11 mouse cellular contexts compared by ENCODE assay signal in genomic region chr7:143757696-143758095, GRCm38 (mm10). TPM values are rescaled to one million over a fixed set of nuclear protein-coding genes. Genes with fewer than 3 reads are reported as not detected.
DNase-seq lines count a peak whose midpoint lies in the region; ATAC-seq and TF ChIP-seq lines count a peak whose summit lies in the region.
"Had no signal": no experiment of that assay in that cellular context is flagged by ENCODE, and none has a peak within 500 bp of the region (broad histone marks: within the 10 kb centered on the region; RNA-seq: fewer than 3 reads in every experiment).

No protein-coding gene starts in this region.

- WGBS in forebrain, embryonic 10.5 days = 75% methylated on average over 3 of the region's 3 CpGs
- WGBS in forebrain, embryonic 15.5 days = 76% methylated on average over 3 of the region's 3 CpGs
- 49% methylated on average over 3 of the region's 3 CpGs for WGBS in kidney, adult 2 months
- 76% methylated on average over 3 of the region's 3 CpGs for WGBS in hindbrain, embryonic 15.5 days

- H3K9me3 ChIP-seq in forebrain, embryonic 10.5 days = no peaks in the 10 kb centered on the region
- no peaks in the 10 kb centered on the region for H3K9me3 ChIP-seq in forebrain, embryonic 15.5 days
- H3K9me3 ChIP-seq in hindbrain, embryonic 15.5 days = no peaks in the 10 kb centered on the region

- peaks cover 61% of the 10 kb centered on the region for H3K27me3 ChIP-seq in forebrain, embryonic 10.5 days (ENCODE audit: poor library complexity, severe bottlenecking)
- peaks cover 14% of the 10 kb centered on the region for H3K27me3 ChIP-seq in forebrain, embryonic 15.5 days
- no peaks in the 10 kb centered on the region for H3K27me3 ChIP-seq in kidney, adult 2 months (replicated peaks; ENCODE audit: control insufficient read depth, insufficient read depth, low read length)
- peaks cover 13% of the 10 kb centered on the region for H3K27me3 ChIP-seq in hindbrain, embryonic 15.5 days

- no peak for TF ChIP-seq CTCF in kidney, adult 2 months (conservative IDR thresholded peaks at IDR 0.05; ENCODE audit: insufficient read depth, insufficient read length, low read depth, low read length)

- H3K9ac ChIP-seq in forebrain, embryonic 15.5 days (replicated peaks) = no peak overlapping the region
- H3K9ac ChIP-seq in hindbrain, embryonic 15.5 days = no peak overlapping the region

- H3K4me2 ChIP-seq in forebrain, embryonic 15.5 days (replicated peaks) = no peak overlapping the region
- H3K4me2 ChIP-seq in hindbrain, embryonic 15.5 days = peak overlapping the region; percentile 94; the same call in 1 of the 2 replicates

- DNase-seq in forebrain, embryonic 10.5 days (ENCODE audit: extremely low spot score, low spot score) = no peak
- peak; percentile 47 for DNase-seq in kidney, adult 2 months
- no peak for DNase-seq in kidney, postnatal 10 days
- peak; percentile 21 for DNase-seq in A20 (ENCODE audit: low read depth, low spot score)
- no peak for DNase-seq in urinary bladder, postnatal 25 days (ENCODE audit: low spot score)
- DNase-seq in retina, postnatal 1 day = no peak

- no peak overlapping the region for H3K27ac ChIP-seq in forebrain, embryonic 10.5 days
- H3K27ac ChIP-seq in forebrain, embryonic 15.5 days (replicated peaks) = no peak overlapping the region
- H3K27ac ChIP-seq in kidney, adult 2 months (ENCODE audit: insufficient read depth, low read depth, low read length) = no peak overlapping the region
- no peak overlapping the region for H3K27ac ChIP-seq in hindbrain, embryonic 15.5 days (replicated peaks)

- H3K4me1 ChIP-seq in forebrain, embryonic 10.5 days = peaks cover 17% of the 10 kb centered on the region
- peaks cover 11% of the 10 kb centered on the region for H3K4me1 ChIP-seq in forebrain, embryonic 15.5 days
- H3K4me1 ChIP-seq in kidney, adult 2 months (ENCODE audit: control insufficient read depth, insufficient read depth, low read length) = no peaks in the 10 kb centered on the region
- peaks cover 13% of the 10 kb centered on the region for H3K4me1 ChIP-seq in hindbrain, embryonic 15.5 days (replicated peaks)

- TF ChIP-seq POLR2A in kidney, adult 2 months (IDR thresholded peaks at IDR 0.05; ENCODE audit: low read depth, low read length) = no peak

- no peaks in the 10 kb centered on the region for H3K36me3 ChIP-seq in forebrain, embryonic 10.5 days (replicated peaks)
- H3K36me3 ChIP-seq in forebrain, embryonic 15.5 days = no peaks in the 10 kb centered on the region
- H3K36me3 ChIP-seq in kidney, adult 2 months (ENCODE audit: control insufficient read depth, insufficient read depth, low read length) = no peaks in the 10 kb centered on the region
- no peaks in the 10 kb centered on the region for H3K36me3 ChIP-seq in hindbrain, embryonic 15.5 days

- no peak for ATAC-seq in forebrain, embryonic 15.5 days (replicated peaks)
- ATAC-seq in hindbrain, embryonic 15.5 days (ENCODE audit: low FRiP score, low read depth) = no peak

- peak overlapping the region; percentile 51; the same call in 1 of the 2 replicates for H3K4me3 ChIP-seq in forebrain, embryonic 10.5 days
- no peak overlapping the region for H3K4me3 ChIP-seq in forebrain, embryonic 15.5 days
- H3K4me3 ChIP-seq in kidney, adult 2 months (ENCODE audit: insufficient read depth, low read depth, low read length) = no peak overlapping the region
- H3K4me3 ChIP-seq in hindbrain, embryonic 15.5 days = no peak overlapping the region

RNA-seq across cellular contexts. Expression of gene Osbpl5, which starts 0.9 kb away (rescaled TPM):
- polyA plus RNA-seq in forebrain, embryonic 10.5 days (2016; fragmentation: Nextera tagmentation; extraction: Ambion mirVana) = 8.9 and 9.4 TPM in 2 replicates
- polyA plus RNA-seq in forebrain, embryonic 15.5 days (2015; fragmentation: Nextera tagmentation; extraction: Ambion mirVana) = 30.2 and 32.4 TPM in 2 replicates
- 75.0 and 77.1 TPM in 2 replicates for polyA plus RNA-seq in kidney, adult 2 months (2012; rRNA removed)
- polyA plus RNA-seq in hindbrain, embryonic 15.5 days (2015; fragmentation: Nextera tagmentation; extraction: Ambion mirVana) = 37.8 and 39.9 TPM in 2 replicates

RNA-seq across cellular contexts. Expression of gene Mrgprg, which starts 9.1 kb away (rescaled TPM):
- not detected in 2 replicates for polyA plus RNA-seq in forebrain, embryonic 10.5 days (2016; fragmentation: Nextera tagmentation; extraction: Ambion mirVana)
- polyA plus RNA-seq in forebrain, embryonic 15.5 days (2015; fragmentation: Nextera tagmentation; extraction: Ambion mirVana) = not detected in 2 replicates
- 0.33 and 1.1 TPM in 2 replicates for polyA plus RNA-seq in kidney, adult 2 months (2012; rRNA removed)
- not detected in 2 replicates for polyA plus RNA-seq in hindbrain, embryonic 15.5 days (2015; fragmentation: Nextera tagmentation; extraction: Ambion mirVana)
- polyA plus RNA-seq: brain, embryonic 14.5 days; limb, embryonic 14.5 days; midbrain, embryonic 11.5 days had no signal

RNA-seq across cellular contexts. Expression of gene Mrgpre, which starts 26.6 kb away (rescaled TPM):
- 1.4 and 1.5 TPM in 2 replicates for polyA plus RNA-seq in forebrain, embryonic 10.5 days (2016; fragmentation: Nextera tagmentation; extraction: Ambion mirVana)
- polyA plus RNA-seq in forebrain, embryonic 15.5 days (2015; fragmentation: Nextera tagmentation; extraction: Ambion mirVana) = 3.0 and 3.5 TPM in 2 replicates
- 2.3 and 2.8 TPM in 2 replicates for polyA plus RNA-seq in kidney, adult 2 months (2012; rRNA removed)
- polyA plus RNA-seq in hindbrain, embryonic 15.5 days (2015; fragmentation: Nextera tagmentation; extraction: Ambion mirVana) = 7.0 and 11.2 TPM in 2 replicates

Comparison
In these comparisons a context has a peak if more than half of its experiments do, and no peak if none do; other contexts are left out.
1. DNase-seq: peak in kidney, adult 2 months (single experiment) and A20 (single experiment); none in forebrain, embryonic 10.5 days (single experiment), kidney, postnatal 10 days (single experiment), urinary bladder, postnatal 25 days (single experiment) and retina, postnatal 1 day (single experiment).